23 mouse cellular contexts compared by ENCODE assay signal in the genomic region with DNA sequence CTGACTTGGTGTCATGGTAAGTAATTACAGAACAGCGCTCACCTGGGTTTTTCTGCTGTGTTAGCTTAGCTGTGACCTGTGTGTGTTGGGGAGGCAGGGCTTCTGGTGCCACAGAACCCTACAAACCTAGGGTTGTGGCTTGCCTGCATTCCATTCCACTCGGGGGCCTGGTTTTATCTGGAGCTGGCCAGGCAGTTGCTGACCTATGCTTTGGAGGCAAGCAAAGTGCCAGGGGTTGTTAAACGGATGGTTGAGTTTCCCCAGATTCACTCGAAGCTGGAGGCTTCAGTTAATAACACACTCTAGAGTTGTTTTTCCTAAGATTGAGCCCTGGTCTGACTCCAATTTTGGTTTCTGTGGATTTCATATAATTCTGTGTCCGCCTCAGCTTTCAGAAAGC. TPM values are rescaled to one million over a fixed set of nuclear protein-coding genes. Genes with fewer than 3 reads are reported as not detected.
DNase-seq lines count a peak whose midpoint lies in the region; ATAC-seq and TF ChIP-seq lines count a peak whose summit lies in the region.
"Had no signal": no experiment of that assay in that cellular context is flagged by ENCODE, and none has a peak within 500 bp of the region (broad histone marks: within the 10 kb centered on the region; RNA-seq: fewer than 3 reads in every experiment).

No protein-coding gene starts in this region.

- ATAC-seq in embryonic facial prominence, embryonic 14.5 days (ENCODE audit: low read depth): 0 out of 2 replicates have a peak, but pooled peaks have one; percentile 24
- peak; percentile 88 for ATAC-seq in kidney, embryonic 16.5 days (ENCODE audit: low FRiP score, low TSS enrichment)
- ATAC-seq in limb, embryonic 14.5 days (ENCODE audit: low FRiP score, low read depth): no peak
- ATAC-seq in cerebellum, adult (ENCODE audit: insufficient number of reproducible peaks, low FRiP score, low TSS enrichment): no peak
- ATAC-seq: forebrain, embryonic 13.5 days; liver, embryonic 12.5 days had no signal

- H3K4me1 ChIP-seq in embryonic facial prominence, embryonic 14.5 days (ENCODE audit: control insufficient read depth, insufficient read depth, low read length): peaks cover 12% of the 10 kb centered on the region
- peaks cover 31% of the 10 kb centered on the region for H3K4me1 ChIP-seq in kidney, embryonic 16.5 days (ENCODE audit: insufficient read depth, low read length)
- H3K4me1 ChIP-seq in limb, embryonic 14.5 days (ENCODE audit: control insufficient read depth, insufficient read depth, low read length): peaks cover 6% of the 10 kb centered on the region; the same call in 1 of the 2 replicates

- no peaks in the 10 kb centered on the region for H3K27me3 ChIP-seq in embryonic facial prominence, embryonic 14.5 days (replicated peaks; ENCODE audit: control insufficient read depth, insufficient read depth, low read length)
- H3K27me3 ChIP-seq in kidney, embryonic 16.5 days (ENCODE audit: insufficient read depth, low read length): no peaks in the 10 kb centered on the region
- no peaks in the 10 kb centered on the region for H3K27me3 ChIP-seq in limb, embryonic 14.5 days (ENCODE audit: control insufficient read depth, insufficient read depth, low read length)
- H3K27me3 ChIP-seq: forebrain, embryonic 13.5 days; heart, embryonic 15.5 days; liver, embryonic 12.5 days; megakaryocyte, embryonic 14.5 days; neural tube, embryonic 15.5 days had no signal

- no peak overlapping the region for H3K9ac ChIP-seq in embryonic facial prominence, embryonic 14.5 days (ENCODE audit: low read depth, low read length)
- H3K9ac ChIP-seq in kidney, embryonic 16.5 days (replicated peaks; ENCODE audit: low read length): no peak overlapping the region
- no peak overlapping the region for H3K9ac ChIP-seq in limb, embryonic 14.5 days (ENCODE audit: low read depth, low read length, severe bottlenecking)
- H3K9ac ChIP-seq: forebrain, embryonic 13.5 days; heart, embryonic 15.5 days; liver, embryonic 12.5 days; neural tube, embryonic 15.5 days had no signal

- no peak for TF ChIP-seq POLR2A in limb, embryonic 14.5 days (IDR thresholded peaks at IDR 0.05; ENCODE audit: borderline replicate concordance, extremely low read depth, insufficient read depth, insufficient read length)

- WGBS in embryonic facial prominence, embryonic 14.5 days: 56% methylated on average over 5 of the region's 5 CpGs
- 29% methylated on average over 5 of the region's 5 CpGs for whole genome bisulfite sequencing in kidney, embryonic 16.5 days
- 53% methylated on average over 5 of the region's 5 CpGs for WGBS in limb, embryonic 14.5 days

- peak; percentile 65 for DNase-seq in embryonic facial prominence, embryonic 14.5 days (ENCODE audit: low spot score)
- DNase-seq in kidney, adult 11 months: peak; percentile 95
- DNase-seq in limb, embryonic 14.5 days (ENCODE audit: low spot score): peak; percentile 22
- no peak for DNase-seq in heart, postnatal 14 days
- DNase-seq in right cerebral cortex, postnatal 36 days (ENCODE audit: low spot score in 2 of 2): no peak
- no peak for DNase-seq in natural killer cell, adult 2 months (ENCODE audit: low spot score in 2 of 2)
- DNase-seq: adrenal gland, adult 8-10 months; cerebellum, postnatal 10 days; gastrocnemius, postnatal 14 days; lung, adult 2 months; midbrain, embryonic 14.5 days; spleen, adult 18-20 months; thymus, adult 2 months had no signal

- no peak overlapping the region for H3K4me2 ChIP-seq in embryonic facial prominence, embryonic 14.5 days (ENCODE audit: low read depth, low read length)
- no peak overlapping the region for H3K4me2 ChIP-seq in kidney, embryonic 16.5 days (replicated peaks; ENCODE audit: low read depth, low read length)
- H3K4me2 ChIP-seq in limb, embryonic 14.5 days (replicated peaks; ENCODE audit: low read depth, low read length, severe bottlenecking): no peak overlapping the region
- H3K4me2 ChIP-seq: forebrain, embryonic 13.5 days; heart, embryonic 15.5 days; liver, embryonic 12.5 days; neural tube, embryonic 15.5 days had no signal

- no peaks in the 10 kb centered on the region for H3K36me3 ChIP-seq in embryonic facial prominence, embryonic 14.5 days (ENCODE audit: control insufficient read depth, insufficient read depth, low read length)
- H3K36me3 ChIP-seq in kidney, embryonic 16.5 days (ENCODE audit: insufficient read depth, low read length): 0 out of 2 replicates have a peak, but pooled peaks cover 2% of the 10 kb centered on the region
- H3K36me3 ChIP-seq in limb, embryonic 14.5 days (ENCODE audit: control insufficient read depth, insufficient read depth, low read length): no peaks in the 10 kb centered on the region
- H3K36me3 ChIP-seq: heart, embryonic 15.5 days; liver, embryonic 12.5 days had no signal

- no peaks in the 10 kb centered on the region for H3K9me3 ChIP-seq in embryonic facial prominence, embryonic 14.5 days (ENCODE audit: control insufficient read depth, low read length)
- H3K9me3 ChIP-seq in kidney, embryonic 16.5 days (ENCODE audit: low read length): no peaks in the 10 kb centered on the region
- H3K9me3 ChIP-seq in limb, embryonic 14.5 days (ENCODE audit: control insufficient read depth, low read length): no peaks in the 10 kb centered on the region
- H3K9me3 ChIP-seq: forebrain, embryonic 13.5 days; heart, embryonic 15.5 days; liver, embryonic 12.5 days; megakaryocyte, embryonic 14.5 days; neural tube, embryonic 15.5 days had no signal

- no peak overlapping the region; the same call in 1 of the 2 replicates for H3K27ac ChIP-seq in embryonic facial prominence, embryonic 14.5 days (replicated peaks; ENCODE audit: low read depth, low read length)
- H3K27ac ChIP-seq in kidney, embryonic 16.5 days (ENCODE audit: low read length): peak overlapping the region; percentile 92
- H3K27ac ChIP-seq in limb, embryonic 14.5 days (replicated peaks; ENCODE audit: low read depth, low read length): no peak overlapping the region; the same call in 1 of the 2 replicates
- H3K27ac ChIP-seq: forebrain, embryonic 13.5 days; heart, embryonic 15.5 days; layer of hippocampus, adult 2 months; liver, embryonic 12.5 days; neural tube, embryonic 15.5 days had no signal

- H3K4me3 ChIP-seq in embryonic facial prominence, embryonic 14.5 days (ENCODE audit: low read depth, low read length): no peak overlapping the region
- no peak overlapping the region for H3K4me3 ChIP-seq in kidney, embryonic 16.5 days (ENCODE audit: low read length)
- H3K4me3 ChIP-seq in limb, embryonic 14.5 days (replicated peaks; ENCODE audit: low read length): no peak overlapping the region
- H3K4me3 ChIP-seq: forebrain, embryonic 13.5 days; heart, embryonic 15.5 days; layer of hippocampus, adult 2 months; liver, embryonic 12.5 days; megakaryocyte, embryonic 14.5 days; myocyte; neural tube, embryonic 15.5 days had no signal

- intact Hi-C loops in heart, postnatal 14 days (cut with DNase I): no loop called here

RNA-seq across cellular contexts. Expression of a gene that starts 42.9 kb away (rescaled TPM):
- polyA plus RNA-seq in embryonic facial prominence, embryonic 14.5 days (2014; fragmentation: Nextera tagmentation; extraction: Ambion mirVana): 9.7 and 10.0 TPM in 2 replicates
- polyA plus RNA-seq in kidney, embryonic 16.5 days (2015; fragmentation: Nextera tagmentation; extraction: Ambion mirVana): 15.7 and 23.2 TPM in 2 replicates
- polyA plus RNA-seq in limb, embryonic 14.5 days (2012; rRNA removed): 4.9 and 6.7 TPM in 2 replicates
- polyA plus RNA-seq in limb, embryonic 14.5 days (2014; fragmentation: Nextera tagmentation; extraction: Ambion mirVana): 9.3 and 11.2 TPM in 2 replicates
- 10 to 100 TPM; 13.5 to 17.4 TPM for total RNA-seq in heart, postnatal 14 days (2021)

RNA-seq across cellular contexts. Expression of a gene that starts 52.0 kb away (rescaled TPM):
- not detected in 2 replicates for polyA plus RNA-seq in embryonic facial prominence, embryonic 14.5 days (2014; fragmentation: Nextera tagmentation; extraction: Ambion mirVana)
- not detected in 2 replicates for polyA plus RNA-seq in kidney, embryonic 16.5 days (2015; fragmentation: Nextera tagmentation; extraction: Ambion mirVana)
- 0.18 TPM in 1 of 2 replicates, not detected in the other for polyA plus RNA-seq in limb, embryonic 14.5 days (2012; rRNA removed)
- 0.23 and 0.25 TPM in 2 replicates for polyA plus RNA-seq in limb, embryonic 14.5 days (2014; fragmentation: Nextera tagmentation; extraction: Ambion mirVana)
- total RNA-seq in heart, postnatal 14 days (2021): not detected
- total RNA-seq: gastrocnemius, postnatal 14 days; layer of hippocampus, adult 2 months had no signal
- polyA plus RNA-seq: liver, embryonic 12.5 days; midbrain, embryonic 14.5 days; myocyte; stomach, embryonic 14.5 days had no signal

Comparison
In these comparisons a context has a peak if more than half of its experiments do, and no peak if none do; other contexts are left out.
1. ATAC-seq: peak in embryonic facial prominence, embryonic 14.5 days (single experiment) and kidney, embryonic 16.5 days (single experiment); none in limb, embryonic 14.5 days (single experiment) and cerebellum, adult (single experiment).
2. DNase-seq: peak in embryonic facial prominence, embryonic 14.5 days (single experiment), kidney, adult 11 months (single experiment) and limb, embryonic 14.5 days (single experiment); none in heart, postnatal 14 days (0 of 2), right cerebral cortex, postnatal 36 days (0 of 2) and natural killer cell, adult 2 months (0 of 2).